Mouse (Mus musculus) left cerebral cortex, postnatal 36 days (tissue): Measurements from ENCODE around the gene H2-Eb1. TPM values are rescaled to one million over a fixed set of nuclear protein-coding genes. Genes with fewer than 3 reads are reported as not detected.
A peak's percentile ranks its signal among the peaks of the same experiment; 100 is the strongest.

Experiments
- DNase-seq, 2 experiments: peaks; one replicate each; pipeline ENCODE4 v3.0.0; 2021 to 2022; ENCODE audit warnings: low spot score in 2 of 2, mixed read lengths in 1 of 2
- intact Hi-C: fragments of 180-260 bp; cut with DNase I; formaldehyde crosslinking; loops from one replicate; pipeline ENCODE4 v1.15.1; 2025
- total RNA-seq, 2 experiments: library from RNA; stranded (reverse); gene quantifications; 2 replicates each; pipeline ENCODE4 v1.2.3; 2021

H2-Eb1 gene
- total RNA-seq, result 1 to 10 TPM; 2.7 to 2.9 TPM

DNA sequence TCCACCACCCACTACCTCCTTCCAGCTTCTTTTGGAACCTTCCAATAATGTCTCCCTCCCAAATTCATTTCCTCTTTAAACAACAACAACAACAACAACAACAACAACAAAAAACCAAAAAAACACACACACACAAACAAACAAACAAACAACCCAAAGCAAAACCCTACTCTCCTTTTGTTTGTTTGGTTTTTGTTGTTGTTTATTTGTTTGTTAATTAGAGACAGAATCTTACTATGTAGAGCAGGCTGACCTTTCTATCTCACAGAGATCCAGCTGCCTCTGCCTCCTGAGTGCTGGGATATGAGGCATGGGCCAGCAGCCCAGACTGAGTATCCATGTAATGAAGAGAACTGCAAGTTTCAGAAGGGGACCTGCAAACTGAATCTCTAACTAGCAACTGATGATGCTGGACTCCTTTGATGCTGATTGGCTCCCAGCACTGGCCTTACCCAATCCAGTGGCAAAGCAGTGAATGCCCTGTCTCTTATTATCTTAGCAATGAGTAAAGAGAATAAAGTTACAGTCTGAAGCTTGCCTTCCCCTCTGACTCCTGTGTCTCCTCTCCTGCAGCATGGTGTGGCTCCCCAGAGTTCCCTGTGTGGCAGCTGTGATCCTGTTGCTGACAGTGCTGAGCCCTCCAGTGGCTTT lies at the start of gene H2-Eb1:
TSS of gene H2-Eb1 (plus strand) at position 488 of the 651 bp plus-strand sequence.
- intact Hi-C loops, result no loop called here
- DNase-seq, result peak; percentile 73 to 85

DNA sequence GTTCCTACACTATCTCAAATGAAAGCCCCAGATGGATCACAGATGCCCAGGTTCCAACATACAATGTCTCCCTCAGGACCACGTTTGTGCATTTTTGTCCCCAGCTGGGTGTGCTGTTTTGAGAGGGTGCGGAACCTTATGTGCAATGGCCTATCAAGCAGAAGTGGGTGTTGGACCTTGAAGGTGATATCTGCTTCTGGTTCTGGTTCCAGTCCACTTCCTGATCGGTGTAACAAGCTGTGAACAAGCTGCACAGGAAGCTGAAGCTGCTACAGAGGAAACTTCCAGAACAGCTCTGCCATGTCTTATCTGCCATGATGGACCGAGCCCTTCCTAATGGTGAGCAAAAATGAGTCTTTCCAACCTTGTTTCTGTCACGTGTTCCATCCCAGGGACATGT lies 49.2 kb upstream of the H2-Eb1 start:
- DNase-seq, result no peak
- intact Hi-C loops, result no loop called here

DNA sequence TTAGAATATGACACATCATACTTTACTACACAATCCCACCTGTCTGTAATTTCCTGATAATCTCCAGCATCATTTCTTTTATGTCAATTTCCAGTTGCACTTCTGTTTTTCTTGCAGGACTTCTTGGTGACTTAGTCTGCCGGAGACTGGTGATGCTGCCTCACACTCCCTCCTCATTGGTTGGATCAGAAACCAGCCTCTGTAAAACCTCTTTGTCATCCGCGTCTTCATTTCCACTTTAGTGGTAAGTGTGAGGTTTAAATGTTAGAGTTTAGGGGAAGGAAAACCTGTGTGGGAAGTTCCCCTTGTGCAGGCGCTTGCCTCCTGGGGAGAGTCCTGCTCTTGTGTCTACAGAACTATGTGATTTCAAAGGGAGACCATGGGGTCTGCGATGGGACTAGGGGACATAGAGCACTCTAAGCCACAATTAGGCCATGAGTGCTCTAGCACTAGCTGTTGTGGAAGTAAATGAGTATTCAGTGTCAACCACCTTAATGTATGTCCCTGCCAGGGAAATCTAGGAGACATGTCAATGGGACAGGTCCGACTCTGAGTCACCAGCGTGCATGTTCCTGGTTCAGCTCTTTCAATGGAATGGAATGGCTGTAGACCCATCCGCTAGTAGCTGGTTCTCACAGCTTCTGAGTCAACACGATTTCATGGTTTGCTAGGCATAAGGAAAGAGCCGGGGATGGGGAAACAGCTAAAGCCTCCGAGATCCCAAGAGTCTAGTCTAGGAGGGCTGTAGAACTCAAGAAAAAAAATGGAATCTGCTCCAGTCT lies 47.9 kb upstream of the H2-Eb1 start, which contains the start of gene H2-Ab1:
TSS of gene H2-Ab1 (plus strand) at position 96 of the 782 bp plus-strand sequence.
- intact Hi-C loops, result no loop called here
- DNase-seq, result peak; percentile 59 to 78

DNA sequence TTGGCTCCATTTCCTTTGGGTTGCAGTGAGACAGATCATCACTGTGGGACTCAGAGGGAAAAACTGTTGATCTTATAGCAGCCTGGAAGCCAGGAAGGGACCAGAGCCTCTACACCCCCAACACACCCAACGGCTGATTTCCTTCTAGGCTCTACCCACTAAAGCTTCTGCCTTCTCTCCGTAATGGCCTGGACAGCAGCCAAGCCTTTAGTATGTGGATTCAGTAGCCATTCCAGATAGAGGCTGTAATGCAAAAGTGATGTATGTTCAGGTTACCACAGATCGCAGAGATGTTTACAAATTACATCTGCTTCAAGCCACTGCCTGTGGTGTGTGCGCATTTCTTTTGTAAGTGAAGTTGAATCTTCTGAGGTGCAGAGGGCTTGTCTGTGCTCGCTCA lies 45.1 kb upstream of the H2-Eb1 start:
- intact Hi-C loops, result no loop called here
- DNase-seq, result no peak

DNA sequence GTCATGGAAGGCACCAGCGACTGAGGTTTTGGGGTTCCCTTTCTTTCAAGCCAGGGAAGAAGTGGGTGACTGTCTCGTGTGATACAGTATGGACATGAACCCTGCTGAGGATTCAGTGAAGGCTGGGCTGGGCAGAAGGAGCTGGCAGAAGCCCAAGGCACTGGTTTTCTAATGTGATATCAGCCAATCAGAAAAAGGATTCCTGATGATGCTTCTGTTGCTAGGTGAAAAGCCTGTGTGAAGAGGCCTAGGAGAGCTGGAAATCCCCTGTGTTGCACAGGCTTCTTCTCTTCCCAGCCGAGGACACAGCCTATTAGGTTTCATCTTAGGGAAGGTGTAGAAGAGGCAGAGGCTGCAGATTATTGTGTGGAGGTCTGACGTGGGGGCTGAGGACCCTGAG lies 44.2 kb upstream of the H2-Eb1 start:
- DNase-seq, result peak; percentile 28 to 37
- intact Hi-C loops, result no loop called here

DNA sequence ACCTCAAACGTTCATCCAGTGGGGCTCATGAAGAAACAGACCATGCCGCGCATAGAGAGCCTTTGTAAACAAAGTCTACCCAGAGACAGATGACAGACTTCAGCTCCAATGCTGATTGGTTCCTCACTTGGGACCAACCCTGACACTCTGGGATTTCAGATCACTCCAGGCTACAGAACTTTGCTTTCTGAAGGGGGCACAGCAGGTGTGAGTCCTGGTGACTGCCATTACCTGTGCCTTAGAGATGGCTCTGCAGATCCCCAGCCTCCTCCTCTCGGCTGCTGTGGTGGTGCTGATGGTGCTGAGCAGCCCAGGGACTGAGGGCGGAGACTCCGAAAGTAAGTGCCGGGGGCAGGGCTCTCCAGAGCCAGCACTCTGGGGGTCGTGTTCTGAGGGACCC lies 42.6 kb upstream of the H2-Eb1 start:
- DNase-seq, result peak; percentile 27 to 54
- intact Hi-C loops, result no loop called here

DNA sequence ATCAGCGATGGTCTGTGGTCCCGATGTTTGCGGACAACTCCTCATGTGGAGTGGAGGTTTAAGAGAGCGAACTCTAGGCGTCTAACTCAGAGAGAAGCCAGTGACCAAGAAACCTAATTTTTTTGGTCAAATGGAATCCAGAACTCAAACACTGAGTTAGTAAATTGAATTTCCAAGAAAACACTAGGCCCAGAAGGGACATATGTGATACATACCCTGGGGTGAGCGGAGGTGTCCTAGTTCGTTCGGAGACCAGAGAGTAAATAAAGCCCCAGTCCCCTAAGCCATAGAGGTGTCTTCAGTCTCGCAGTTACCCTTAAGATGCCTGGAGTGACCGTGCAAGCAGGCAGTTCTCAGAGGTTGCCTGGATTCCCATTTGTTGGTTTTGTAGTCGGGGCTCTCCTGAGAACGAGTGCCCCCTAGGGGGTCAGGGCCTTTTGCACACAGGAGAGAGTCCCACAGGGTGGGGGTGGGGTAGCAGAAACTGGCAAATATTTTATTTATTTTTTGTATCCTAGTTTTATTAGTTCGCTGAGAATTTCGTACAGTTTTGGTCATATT lies 41.8 kb upstream of the H2-Eb1 start:
- no peak for DNase-seq
- intact Hi-C loops, result no loop called here

DNA sequence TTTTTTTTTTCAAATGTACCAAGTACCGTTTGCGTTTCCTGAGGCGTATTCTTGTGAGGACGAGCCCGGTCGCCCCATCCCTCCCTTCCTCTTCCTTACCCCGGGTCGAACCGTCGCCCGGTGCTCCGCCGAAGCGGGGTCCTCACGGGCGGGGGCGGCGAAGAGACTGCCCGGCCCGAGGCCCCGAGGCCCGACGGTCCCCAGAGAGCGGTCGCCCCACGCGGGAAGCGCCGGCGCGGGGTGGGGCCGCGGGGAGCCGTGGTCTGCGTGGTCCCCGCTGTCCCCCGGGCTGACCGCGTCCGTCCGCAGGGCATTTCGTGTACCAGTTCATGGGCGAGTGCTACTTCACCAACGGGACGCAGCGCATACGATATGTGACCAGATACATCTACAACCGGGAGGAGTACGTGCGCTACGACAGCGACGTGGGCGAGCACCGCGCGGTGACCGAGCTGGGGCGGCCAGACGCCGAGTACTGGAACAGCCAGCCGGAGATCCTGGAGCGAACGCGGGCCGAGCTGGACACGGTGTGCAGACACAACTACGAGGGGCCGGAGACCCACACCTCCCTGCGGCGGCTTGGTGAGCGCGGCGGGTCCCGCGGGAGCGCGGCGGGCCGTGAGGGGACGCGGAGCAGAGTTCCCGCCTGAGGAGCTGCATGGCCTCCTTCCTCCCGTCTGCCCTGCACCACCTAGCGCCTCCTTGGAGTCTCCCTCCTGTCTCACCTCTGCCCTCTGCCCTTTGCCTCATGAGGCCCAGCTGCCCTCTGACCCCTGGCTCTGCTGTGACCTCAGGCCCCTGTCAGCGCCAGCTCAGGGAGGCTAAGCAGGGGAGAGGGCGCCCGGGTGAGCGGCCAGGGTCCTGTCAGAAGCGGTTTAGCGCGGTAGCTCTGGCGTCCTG lies 41.0 kb upstream of the H2-Eb1 start:
- no peak for DNase-seq
- intact Hi-C loops, result no loop called here

DNA sequence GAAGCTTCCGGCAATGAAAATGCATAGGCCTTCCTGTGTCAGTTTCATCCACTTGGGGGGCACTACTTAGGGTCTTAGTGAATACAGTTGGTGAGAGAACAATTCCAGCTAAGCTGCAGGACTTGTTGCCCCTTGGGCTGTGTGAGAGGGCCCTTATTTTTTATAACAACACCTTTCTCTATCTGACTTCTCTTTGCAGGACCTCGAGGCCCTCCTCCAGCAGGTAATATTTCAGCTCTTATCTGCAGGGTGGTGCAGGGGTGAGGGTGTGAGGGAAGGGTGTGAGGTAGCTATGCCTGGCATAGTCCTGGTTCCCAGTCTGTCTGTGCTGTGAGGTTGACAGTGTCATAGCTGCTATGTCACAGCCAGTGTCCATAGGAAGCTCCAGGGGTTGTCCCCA lies 37.4 kb upstream of the H2-Eb1 start:
- intact Hi-C loops, result no loop called here
- DNase-seq, result no peak

DNA sequence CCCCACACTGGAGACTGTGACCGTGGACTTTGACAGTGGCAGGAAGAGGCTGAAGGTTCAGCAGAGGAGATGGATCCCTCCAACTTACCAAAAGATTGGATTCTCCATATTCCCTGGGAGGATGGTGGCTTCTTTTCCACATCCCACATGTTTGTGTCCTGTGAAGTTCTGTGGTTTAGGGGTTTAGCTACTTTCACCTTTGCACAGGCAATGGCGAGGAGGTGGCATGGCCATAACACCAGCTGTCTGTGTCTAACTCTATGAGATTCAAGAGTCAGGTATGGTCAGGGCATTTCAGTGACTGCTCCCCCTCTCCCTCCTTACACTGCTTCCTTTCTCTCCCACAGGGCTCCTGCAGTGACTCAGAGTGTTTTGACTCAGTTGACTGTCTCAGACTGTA lies 36.9 kb upstream of the H2-Eb1 start:
- intact Hi-C loops, result no loop called here
- DNase-seq, result no peak

DNA sequence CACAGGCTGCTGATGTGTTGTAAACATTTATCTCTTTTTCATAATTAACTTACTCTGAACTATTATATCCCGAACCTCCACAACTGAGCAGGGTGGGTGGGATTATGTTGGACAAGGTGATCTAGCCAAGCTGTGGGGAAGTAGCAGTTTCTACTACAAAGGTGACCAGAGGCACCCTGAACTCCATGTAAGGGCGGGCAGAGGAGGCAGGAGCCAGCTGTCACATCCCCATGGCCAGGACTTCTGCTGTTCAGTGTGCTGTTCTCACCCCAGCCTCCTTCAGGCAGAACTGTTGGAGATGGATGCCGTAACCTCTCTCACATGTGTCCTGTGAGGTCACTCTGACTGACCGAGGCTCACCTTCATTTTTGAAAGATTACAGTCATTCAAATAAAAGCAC lies 35.9 kb upstream of the H2-Eb1 start:
- DNase-seq, result no peak
- intact Hi-C loops, result no loop called here

DNA sequence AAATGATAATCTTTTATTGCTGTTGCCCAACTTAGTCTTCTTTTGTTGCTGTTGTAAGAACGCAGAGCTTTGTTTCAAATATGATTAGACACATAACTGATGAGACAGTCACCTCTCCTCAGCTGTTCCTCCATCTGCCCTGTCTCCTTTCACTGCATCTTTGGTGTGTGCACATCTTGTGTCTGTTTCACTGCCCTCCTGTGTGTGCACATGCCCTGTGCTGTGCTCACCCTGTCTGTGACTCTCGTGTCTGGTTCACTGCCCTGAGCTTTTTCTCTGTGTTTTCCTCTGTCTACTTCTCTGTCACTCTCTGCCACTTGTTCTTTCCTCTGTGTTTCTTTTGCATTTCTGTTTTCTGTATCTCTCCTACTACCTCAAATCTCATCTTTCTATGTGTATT lies 35.4 kb upstream of the H2-Eb1 start:
- DNase-seq, result no peak
- intact Hi-C loops, result no loop called here

DNA sequence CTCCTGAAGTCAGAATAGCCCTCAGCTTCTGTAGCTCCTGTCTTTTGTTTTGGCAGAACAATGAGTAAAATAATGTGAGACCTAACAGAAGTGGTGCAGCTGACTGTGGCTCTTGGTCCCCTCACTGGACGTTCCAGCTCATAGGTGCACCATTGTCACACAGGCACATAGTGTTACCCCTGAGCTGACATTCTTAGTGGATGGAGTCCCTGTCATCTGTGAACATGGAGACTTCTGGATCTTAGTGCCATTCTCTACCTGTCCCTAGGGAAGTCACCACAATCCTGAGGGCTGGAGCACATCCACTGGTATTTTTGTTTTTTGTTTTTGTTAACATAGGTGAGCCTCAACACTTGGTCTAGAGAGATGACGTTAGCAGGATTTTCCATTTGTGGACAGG lies 34.7 kb upstream of the H2-Eb1 start:
- DNase-seq, result no peak
- intact Hi-C loops, result no loop called here

DNA sequence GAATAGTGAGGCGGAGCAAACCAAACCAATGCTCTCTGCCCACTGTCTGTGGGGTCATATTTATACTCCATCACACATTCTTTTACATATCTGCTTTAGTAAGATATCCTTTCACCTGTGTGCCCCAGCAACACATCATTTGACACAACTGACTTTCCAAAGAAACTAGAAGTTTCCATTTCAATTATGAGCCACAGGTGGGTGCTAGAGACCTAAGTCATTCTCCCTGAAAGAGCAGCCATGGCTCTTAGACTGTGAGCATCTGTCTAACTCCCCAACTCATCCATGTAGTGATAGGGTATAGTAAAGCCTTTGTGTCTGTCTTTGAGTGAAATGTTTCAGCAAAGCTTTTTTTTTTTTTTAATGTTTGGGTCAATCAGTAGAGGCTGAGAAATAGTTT lies 33.6 kb upstream of the H2-Eb1 start:
- no peak for DNase-seq
- intact Hi-C loops, result no loop called here

DNA sequence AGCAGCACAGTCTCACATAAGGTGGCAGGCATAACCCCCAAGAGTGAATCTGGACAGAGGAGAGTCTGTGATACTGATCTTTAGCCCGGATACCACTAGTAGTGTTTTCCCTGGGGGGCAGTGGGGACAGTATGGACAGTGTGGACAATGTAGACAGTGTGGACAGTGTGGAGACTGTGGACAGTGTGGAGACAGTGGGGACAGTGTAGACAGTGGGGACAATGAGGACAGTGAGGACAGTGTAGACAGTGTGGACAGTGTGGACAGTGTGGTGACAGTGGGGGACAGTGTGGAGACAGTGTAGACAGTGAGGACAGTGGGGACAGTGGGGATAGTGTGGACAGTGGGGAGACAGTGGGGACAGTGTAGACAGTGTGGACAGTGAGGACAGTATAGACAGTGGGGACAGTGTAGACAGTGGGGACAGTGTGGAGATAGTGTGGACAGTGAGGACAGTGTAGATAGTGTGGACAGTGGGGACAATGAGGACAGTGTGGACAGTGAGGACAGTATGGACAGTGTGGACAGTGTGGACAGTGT lies 25.1 kb upstream of the H2-Eb1 start:
- DNase-seq, result no peak
- intact Hi-C loops, result no loop called here

DNA sequence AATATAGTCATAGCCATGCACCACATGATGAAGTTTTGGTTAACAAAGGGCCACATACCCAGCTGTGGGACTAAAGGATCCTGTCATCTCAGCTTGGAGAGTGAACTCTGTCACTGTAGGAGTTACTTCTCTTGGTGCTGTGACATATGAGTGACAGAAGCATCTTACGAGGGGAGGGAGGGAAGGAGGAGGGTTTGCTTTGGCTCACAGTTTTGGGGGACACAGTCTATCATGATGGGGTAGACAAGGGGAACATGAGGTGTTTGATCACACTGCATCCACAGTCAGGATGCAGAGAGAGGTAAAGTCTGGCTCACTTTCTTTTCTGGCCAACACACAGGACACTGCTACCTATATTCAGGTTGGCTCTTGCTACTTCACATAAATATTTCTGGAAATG lies 23.8 kb upstream of the H2-Eb1 start:
- intact Hi-C loops, result no loop called here
- DNase-seq, result no peak

DNA sequence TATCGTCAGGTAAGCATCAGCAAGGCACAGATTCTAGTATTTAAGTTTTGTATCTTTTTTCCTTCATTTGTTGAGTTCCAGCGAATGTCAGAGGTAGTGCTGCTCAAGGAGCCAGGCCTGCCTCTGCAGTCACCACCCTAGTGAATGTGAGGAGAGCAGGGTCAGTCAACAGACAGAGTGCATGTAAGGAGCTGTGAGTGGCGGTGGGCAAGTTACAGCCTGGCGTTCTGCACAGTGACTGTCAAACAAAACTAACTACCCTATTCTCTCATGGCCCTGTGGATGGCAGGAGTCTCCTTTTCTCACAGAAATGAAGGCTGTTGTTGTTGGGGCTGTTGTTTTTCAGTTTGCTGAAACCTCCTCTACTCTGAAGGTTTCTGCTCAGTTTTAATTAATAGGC lies 20.3 kb upstream of the H2-Eb1 start:
- intact Hi-C loops, result no loop called here
- DNase-seq, result no peak

DNA sequence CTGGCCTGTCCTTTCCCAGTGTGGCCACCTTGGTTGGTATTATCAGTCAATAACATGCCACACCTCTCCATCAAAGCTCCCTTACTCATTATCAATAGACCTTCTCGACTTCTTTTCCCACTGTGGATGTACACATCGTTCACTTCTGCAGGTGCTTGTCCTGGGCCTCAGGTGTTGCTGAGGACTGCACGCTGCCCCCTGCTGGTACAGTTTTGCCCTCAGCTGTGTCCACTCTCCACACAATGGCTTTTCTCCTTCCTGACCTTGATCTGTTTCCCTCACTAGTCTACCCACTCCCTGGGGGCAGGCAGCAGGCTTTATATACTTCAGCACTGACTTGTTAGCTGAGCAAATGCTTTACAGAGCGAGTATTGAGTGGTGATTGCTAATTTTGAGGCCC lies 19.8 kb upstream of the H2-Eb1 start:
- no peak for DNase-seq
- intact Hi-C loops, result no loop called here

DNA sequence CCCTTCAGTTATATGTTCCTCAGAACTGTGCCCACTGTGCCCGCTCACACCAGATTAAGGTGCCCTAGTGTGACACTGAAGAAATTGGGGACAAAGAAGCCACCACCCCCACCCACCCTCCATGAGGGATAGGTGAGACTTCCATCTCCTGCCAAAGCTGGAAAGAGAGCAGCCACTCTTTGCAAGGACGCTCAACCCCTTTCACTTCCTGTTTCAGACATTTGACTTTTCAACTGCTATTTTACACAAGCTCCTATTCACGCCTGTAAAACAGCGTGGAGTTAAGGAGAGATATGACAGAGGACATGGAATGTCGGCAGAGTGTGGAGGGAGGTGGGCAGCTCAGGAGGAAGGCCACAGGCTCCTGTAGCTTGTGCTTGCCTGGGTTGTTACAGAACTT lies 19.2 kb upstream of the H2-Eb1 start:
- intact Hi-C loops, result no loop called here
- DNase-seq, result no peak

DNA sequence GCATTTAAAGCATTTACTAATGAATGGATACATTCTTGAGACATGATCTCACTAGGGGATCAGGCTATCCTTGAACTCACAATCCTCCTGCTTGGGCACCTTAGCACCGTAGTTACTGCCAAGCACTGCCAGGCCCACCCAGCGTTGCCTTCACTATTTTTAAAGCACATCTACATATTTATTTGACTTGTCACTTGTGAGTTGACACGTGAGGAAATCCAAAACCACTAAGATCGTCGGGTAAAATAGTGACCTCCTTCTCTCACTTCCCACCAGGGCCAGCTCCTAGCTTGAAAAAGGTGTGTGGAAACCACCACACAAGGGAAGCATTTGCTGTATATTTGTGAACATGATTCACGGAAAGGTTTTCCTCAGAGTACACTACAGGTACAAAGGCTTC lies 18.7 kb upstream of the H2-Eb1 start:
- no peak for DNase-seq
- intact Hi-C loops, result no loop called here
